Mouse (Mus musculus) thymus, adult 2 months (tissue): ENCODE data around the gene Klf6. TPM values are rescaled to one million over a fixed set of nuclear protein-coding genes. Genes with fewer than 3 reads are reported as not detected.

ENCODE experiments used
- DNase-seq: peaks from one replicate; pipeline ENCODE4 v3.0.0; 2021
- H3K27ac ChIP-seq: fragments of 200-500 bp; 2 replicates; pipeline ENCODE4 v1.5.1; 2012; ENCODE audit warnings: low read length, control low read depth; ENCODE audit not compliant: control insufficient read depth, insufficient read depth
- H3K27me3 ChIP-seq: fragments of 200-500 bp; 2 replicates; pipeline ENCODE4 v1.6.1; 2012; ENCODE audit warnings: mild to moderate bottlenecking, low read length, moderate library complexity, mixed read lengths; ENCODE audit not compliant: control insufficient read depth, insufficient read depth
- H3K36me3 ChIP-seq: fragments of 200-500 bp; 2 replicates; pipeline ENCODE4 v1.6.1; 2012; ENCODE audit warnings: mild to moderate bottlenecking, low read length, moderate library complexity; ENCODE audit not compliant: control insufficient read depth, insufficient read depth
- H3K4me1 ChIP-seq: fragments of 200-500 bp; replicated peaks from 2 replicates; pipeline ENCODE4 v1.6.1; 2012; ENCODE audit warnings: low read length; ENCODE audit not compliant: control insufficient read depth, insufficient read depth
- H3K4me3 ChIP-seq: fragments of 200-500 bp; 2 replicates; pipeline ENCODE4 v1.5.1; 2012; ENCODE audit warnings: mild to moderate bottlenecking, low read length, control low read depth, moderate library complexity; ENCODE audit not compliant: control insufficient read depth, insufficient read depth
- CTCF ChIP-seq: fragments of 200-500 bp; IDR thresholded peaks from 2 replicates; pipeline ENCODE4 v1.5.1; 2012; ENCODE audit warnings: mild to moderate bottlenecking, control low read depth, low read length, moderate library complexity, borderline replicate concordance; ENCODE audit not compliant: control insufficient read depth, poor library complexity, insufficient read depth; ENCODE audit errors: extremely low read depth
- POLR2A ChIP-seq: fragments of 200-500 bp; IDR thresholded peaks from 2 replicates; pipeline ENCODE4 v1.6.1; 2012; ENCODE audit warnings: mild to moderate bottlenecking, low read length, control low read depth, moderate library complexity; ENCODE audit not compliant: control insufficient read depth, poor library complexity, insufficient read depth; ENCODE audit errors: extremely low read depth
- WGBS: fragments of 180-500 bp; shearing (Covaris S2); methylation state at CpG from one replicate; pipeline ENCODE4 v1.1.7; 2018; 5-methylcytosine and 5-hydroxymethylcytosine counted together
- polyA plus RNA-seq: library from polyadenylated mRNA; depleted of rRNA; stranded (reverse); fragments of >200 nt; gene quantifications from 2 replicates; pipeline ENCODE4 v1.2.3, GENCODE M21; 2012

Klf6 gene
- polyA plus RNA-seq, 1 experiment = 21.8 TPM

DNA sequence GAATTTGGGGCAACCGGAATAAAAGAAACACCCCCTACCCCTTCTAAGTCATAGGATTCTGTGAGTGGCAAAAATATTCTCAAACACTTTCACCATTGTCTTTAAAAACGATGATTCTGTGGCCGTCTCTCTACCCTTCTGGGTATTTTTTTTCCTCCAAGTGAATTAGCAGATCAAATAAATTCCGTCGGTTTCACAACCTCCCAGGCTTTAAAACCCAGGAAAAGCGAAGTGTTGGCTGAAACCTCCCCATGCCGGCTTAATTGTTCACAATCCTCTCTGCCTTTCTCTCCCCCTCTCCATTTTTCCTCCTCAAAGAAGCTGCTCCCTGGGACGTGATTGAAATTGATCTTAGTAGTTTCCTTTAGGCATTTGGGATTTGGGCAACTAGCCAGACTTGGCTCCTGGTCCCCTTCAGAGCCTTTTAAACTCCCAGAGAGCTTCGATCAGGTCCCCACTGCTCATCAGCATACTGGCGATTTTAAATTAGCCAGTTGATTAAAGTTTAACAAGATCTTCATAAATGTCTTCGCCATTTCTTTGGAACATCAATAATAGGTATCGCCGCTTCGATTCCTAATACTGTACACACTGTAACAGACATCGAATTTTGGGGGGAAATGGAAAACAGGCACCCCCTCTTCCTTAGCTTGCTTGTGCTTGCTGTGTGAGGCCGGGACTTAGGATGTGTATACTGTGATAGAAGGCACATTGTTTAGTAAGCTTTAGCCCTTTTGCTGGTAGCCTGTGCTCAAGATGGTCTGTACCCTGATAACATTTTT lies 1.5 kb downstream of the Klf6 start:
- peak overlapping the region; percentile 75 for H3K4me3 ChIP-seq
- H3K4me1 ChIP-seq = peaks cover 11% of the 10 kb centered on the region
- H3K27ac ChIP-seq = peak overlapping the region; percentile 22; the same call in 1 of the 2 replicates
- DNase-seq = peak; percentile 19
- WGBS = 5% methylated on average over 16 of the region's 16 CpGs
- TF ChIP-seq POLR2A (no peak), CTCF (no peak)
- peaks cover 32% of the 10 kb centered on the region for H3K36me3 ChIP-seq
- H3K27me3 ChIP-seq = no peaks in the 10 kb centered on the region

DNA sequence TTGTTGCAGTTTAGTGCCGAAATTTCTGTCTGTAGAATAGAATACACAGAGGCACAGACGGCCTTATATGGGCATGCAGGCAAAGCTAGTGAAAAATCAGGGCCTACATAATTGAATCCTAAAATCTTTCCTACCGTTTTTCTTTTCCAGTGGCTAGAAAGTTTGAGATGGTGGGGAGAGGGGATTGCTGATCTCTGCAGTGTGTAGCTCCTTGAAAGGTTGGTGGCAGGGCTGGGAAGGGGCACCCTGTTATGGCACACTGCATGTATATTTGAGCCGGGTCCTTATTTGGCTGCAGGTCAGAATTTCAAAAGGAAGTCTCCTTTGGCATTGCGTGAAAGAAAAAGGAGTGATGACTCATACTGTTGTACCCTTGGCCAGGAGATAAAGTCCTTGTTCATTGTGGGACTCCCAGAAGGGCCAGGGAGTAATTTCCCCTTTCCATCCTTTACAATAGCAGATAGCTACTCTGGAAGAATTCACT lies 2.2 kb downstream of the Klf6 start:
- H3K27ac ChIP-seq = peak overlapping the region; percentile 38; the same call in 1 of the 2 replicates
- H3K36me3 ChIP-seq = peaks cover 38% of the 10 kb centered on the region
- peaks cover 11% of the 10 kb centered on the region for H3K4me1 ChIP-seq
- TF ChIP-seq CTCF = no peak
- no peak for TF ChIP-seq POLR2A
- H3K27me3 ChIP-seq = no peaks in the 10 kb centered on the region
- 5% methylated on average over 5 of the region's 5 CpGs for WGBS
- DNase-seq = no peak
- H3K4me3 ChIP-seq = peak overlapping the region; percentile 43

DNA sequence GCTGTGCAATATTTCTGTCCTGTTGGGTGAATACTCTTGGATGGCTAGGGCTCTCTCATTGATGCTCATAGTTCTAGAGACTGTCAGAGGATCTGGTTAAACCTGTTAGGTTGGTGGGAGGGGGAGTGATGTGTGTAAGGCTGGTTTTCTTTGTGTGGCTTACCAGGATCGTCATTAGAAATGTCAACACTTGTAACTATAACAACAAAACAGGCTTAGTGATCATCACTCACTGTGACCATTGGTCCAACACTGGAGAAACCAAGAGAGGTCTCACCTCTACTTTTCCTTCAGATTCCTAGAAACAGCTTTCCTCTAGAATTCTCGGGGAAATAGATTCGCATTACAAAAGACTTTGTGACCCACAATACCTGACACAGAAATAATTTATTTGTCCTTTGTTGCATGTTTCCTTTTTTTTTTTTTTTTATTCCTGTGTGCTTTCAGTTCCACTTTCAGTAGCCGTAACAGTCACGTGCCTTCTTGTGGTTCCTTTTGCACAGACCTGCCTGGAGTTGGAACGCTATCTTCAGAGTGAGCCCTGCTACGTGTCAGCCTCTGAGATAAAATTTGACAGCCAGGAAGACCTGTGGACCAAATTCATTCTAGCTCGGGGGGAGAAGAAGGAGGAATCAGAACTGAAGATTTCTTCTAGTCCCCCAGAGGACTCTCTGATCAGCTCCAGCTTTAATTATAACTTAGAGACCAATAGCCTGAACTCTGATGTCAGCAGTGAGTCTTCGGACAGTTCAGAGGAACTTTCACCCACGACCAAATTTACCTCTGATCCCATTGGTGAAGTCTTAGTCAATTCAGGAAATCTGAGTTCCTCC lies 3.2 kb downstream of the Klf6 start:
- H3K27ac ChIP-seq = no peak overlapping the region; the same call in 1 of the 2 replicates
- H3K36me3 ChIP-seq = peaks cover 45% of the 10 kb centered on the region
- H3K4me1 ChIP-seq = peaks cover 11% of the 10 kb centered on the region
- H3K4me3 ChIP-seq = no peak overlapping the region
- 9% methylated on average over 10 of the region's 10 CpGs for WGBS
- H3K27me3 ChIP-seq = no peaks in the 10 kb centered on the region
- DNase-seq = peak; percentile 38
- no peak for TF ChIP-seq CTCF
- TF ChIP-seq POLR2A = no peak

DNA sequence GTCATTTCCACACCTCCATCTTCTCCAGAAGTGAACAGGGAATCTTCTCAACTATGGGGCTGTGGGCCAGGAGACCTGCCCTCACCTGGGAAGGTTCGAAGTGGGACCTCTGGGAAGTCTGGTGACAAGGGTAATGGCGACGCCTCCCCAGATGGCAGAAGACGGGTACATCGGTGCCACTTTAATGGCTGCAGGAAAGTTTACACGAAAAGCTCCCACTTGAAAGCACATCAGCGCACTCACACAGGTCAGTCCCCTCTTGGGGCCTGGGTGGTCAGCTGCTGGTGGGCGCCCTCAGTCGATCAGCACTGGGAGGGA lies 3.8 kb downstream of the Klf6 start:
- Histone ChIP-seq H3K4me1 (peaks cover 11% of the 10 kb centered on the region), H3K36me3 (peaks cover 48% of the 10 kb centered on the region), H3K4me3 (no peak overlapping the region), H3K27me3 (no peaks in the 10 kb centered on the region), H3K27ac (no peak overlapping the region)
- 89% methylated on average over 9 of the region's 9 CpGs for WGBS
- DNase-seq = no peak
- TF ChIP-seq POLR2A (no peak), CTCF (no peak)

DNA sequence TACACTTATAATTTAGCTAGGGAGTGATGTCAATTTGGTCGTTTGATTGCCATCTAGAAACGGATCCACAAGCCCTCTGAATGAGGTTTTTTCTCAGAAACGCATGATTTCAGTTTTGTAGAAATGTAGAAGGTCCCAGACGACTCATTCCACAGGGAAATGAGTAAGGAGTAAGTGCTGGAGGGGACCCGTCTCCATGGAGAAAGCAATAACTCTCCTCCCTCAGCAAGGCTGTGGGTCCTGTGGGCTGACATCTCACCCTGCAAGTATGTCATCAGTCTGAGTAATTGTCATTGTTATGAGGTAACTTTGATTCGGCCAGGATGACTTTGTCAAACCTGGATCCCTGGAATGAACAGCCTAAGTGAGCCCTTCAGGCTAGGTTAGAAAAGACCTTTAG lies 4.8 kb downstream of the Klf6 start:
- H3K36me3 ChIP-seq = peaks cover 48% of the 10 kb centered on the region
- no peak overlapping the region for H3K27ac ChIP-seq
- no peaks in the 10 kb centered on the region for H3K27me3 ChIP-seq
- 95% methylated on average over 6 of the region's 6 CpGs for WGBS
- no peak overlapping the region for H3K4me3 ChIP-seq
- H3K4me1 ChIP-seq = peaks cover 8% of the 10 kb centered on the region
- DNase-seq = no peak
- no peak for TF ChIP-seq POLR2A

DNA sequence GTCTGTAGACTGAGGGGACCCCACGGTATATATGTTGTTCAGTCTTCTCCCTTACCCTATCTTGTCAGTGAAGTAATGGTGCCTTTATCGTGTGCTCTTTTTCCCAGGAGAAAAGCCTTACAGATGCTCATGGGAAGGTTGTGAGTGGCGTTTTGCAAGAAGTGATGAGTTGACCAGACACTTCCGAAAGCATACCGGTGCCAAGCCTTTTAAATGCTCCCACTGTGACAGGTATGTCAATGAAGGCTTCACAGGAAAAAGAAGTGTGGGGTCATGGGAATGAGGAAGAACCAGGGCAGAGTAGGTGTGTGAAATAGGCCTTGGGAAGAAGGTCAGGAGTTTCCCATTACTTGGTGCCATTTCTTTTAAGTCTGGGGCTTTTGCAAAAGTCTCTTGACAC lies 5.2 kb downstream of the Klf6 start:
- 95% methylated on average over 5 of the region's 5 CpGs for WGBS
- DNase-seq = no peak
- TF ChIP-seq CTCF (no peak), POLR2A (no peak)
- H3K4me1 ChIP-seq = peaks cover 8% of the 10 kb centered on the region
- H3K27me3 ChIP-seq = no peaks in the 10 kb centered on the region
- no peak overlapping the region for H3K4me3 ChIP-seq
- peaks cover 48% of the 10 kb centered on the region for H3K36me3 ChIP-seq
- H3K27ac ChIP-seq = no peak overlapping the region

DNA sequence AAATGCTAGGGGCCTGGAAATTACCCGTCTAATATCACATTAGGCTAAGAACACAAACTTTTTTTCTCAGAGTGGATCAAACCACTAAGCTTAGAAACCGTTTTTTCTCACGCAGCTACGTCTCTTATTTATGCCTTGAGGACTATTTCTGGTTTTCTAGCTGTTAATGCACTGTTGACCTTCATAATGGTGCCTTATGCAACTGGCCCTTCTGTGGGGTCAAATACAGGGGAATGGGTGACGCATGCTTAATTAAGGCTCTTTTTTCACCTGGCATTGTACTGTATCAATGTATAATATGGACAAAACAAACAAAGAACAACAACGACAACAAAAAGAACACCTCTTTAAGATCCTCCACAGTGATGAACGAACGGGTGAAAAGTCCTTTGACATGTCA lies 7.1 kb downstream of the Klf6 start:
- H3K27ac ChIP-seq = no peak overlapping the region
- H3K4me1 ChIP-seq = peaks cover 8% of the 10 kb centered on the region
- H3K4me3 ChIP-seq = no peak overlapping the region
- peaks cover 48% of the 10 kb centered on the region for H3K36me3 ChIP-seq
- TF ChIP-seq CTCF = no peak
- no peak for TF ChIP-seq POLR2A
- no peaks in the 10 kb centered on the region for H3K27me3 ChIP-seq
- no peak for DNase-seq
- WGBS = 97% methylated on average over 8 of the region's 8 CpGs
